Mouse (Mus musculus) heart, postnatal 0 days (tissue): ENCODE measurements around the gene Ssna1. TPM values are rescaled to one million over a fixed set of nuclear protein-coding genes. Genes with fewer than 3 reads are reported as not detected.

Experiments
- ATAC-seq: fragments of 200-750 bp; cut with Nextera tagmentation; 2 replicates; pipeline ENCODE4 v1.8.0; 2017; ENCODE audit warnings: low read depth, moderate number of reproducible peaks, moderate library complexity; ENCODE audit not compliant: insufficient read depth
- DNase-seq: peaks from one replicate; pipeline ENCODE4 v3.0.0-alpha.2; 2016; ENCODE audit warnings: low spot score
- H3K27ac ChIP-seq: fragments of 300-500 bp; sonication (generic); 2 replicates; pipeline ENCODE4 v1.5.1; 2014; ENCODE audit warnings: low read depth, mild to moderate bottlenecking
- H3K27me3 ChIP-seq: fragments of 300-500 bp; sonication (generic); 2 replicates; pipeline ENCODE4 v1.6.1; 2014; ENCODE audit warnings: low read length, mixed read lengths; ENCODE audit not compliant: control insufficient read depth, insufficient read depth
- H3K36me3 ChIP-seq: fragments of 300-500 bp; sonication (generic); replicated peaks from 2 replicates; pipeline ENCODE4 v1.6.1; 2014; ENCODE audit warnings: low read length, mixed read lengths; ENCODE audit not compliant: control insufficient read depth, insufficient read depth
- H3K4me1 ChIP-seq: fragments of 300-500 bp; sonication (generic); 2 replicates; pipeline ENCODE4 v1.6.1; 2014; ENCODE audit warnings: antibody characterized with exemption; ENCODE audit not compliant: control insufficient read depth, insufficient read depth
- H3K4me2 ChIP-seq: fragments of 300-500 bp; sonication (generic); 2 replicates; pipeline ENCODE4 v1.6.1; 2014; ENCODE audit warnings: low read depth, mild to moderate bottlenecking, low read length, moderate library complexity
- H3K4me3 ChIP-seq: fragments of 300-500 bp; sonication (generic); 2 replicates; pipeline ENCODE4 v1.5.1; 2014; ENCODE audit warnings: low read depth, low read length
- H3K9ac ChIP-seq: fragments of 300-500 bp; sonication (generic); replicated peaks from 2 replicates; pipeline ENCODE4 v1.6.1; 2014; ENCODE audit warnings: low read depth, low read length, mixed read lengths
- H3K9me3 ChIP-seq: fragments of 300-500 bp; sonication (generic); replicated peaks from 2 replicates; pipeline ENCODE4 v1.6.1; 2016; ENCODE audit warnings: low read length; ENCODE audit not compliant: control insufficient read depth
- CTCF ChIP-seq: IDR thresholded peaks from 2 replicates; pipeline ENCODE4 v1.5.1; 2016; ENCODE audit warnings: antibody characterized with exemption, control low read depth, low read depth
- EP300 ChIP-seq: IDR thresholded peaks from 2 replicates; pipeline ENCODE4 v1.6.1; 2016; ENCODE audit warnings: antibody characterized with exemption, low read depth
- WGBS: fragments of 180-500 bp; shearing (Covaris S2); extraction: QIAGEN DNeasy Blood & Tissue Kit; methylation state at CpG from one replicate; pipeline ENCODE4 v1.1.7; 2014; 5-methylcytosine and 5-hydroxymethylcytosine counted together
- polyA plus RNA-seq: library from polyadenylated mRNA; unstranded; fragments of >200 nt; fragmentation: Nextera tagmentation; extraction: Ambion mirVana; gene quantifications from 2 replicates; pipeline ENCODE4 v1.2.1, GENCODE M21; 2015
- total RNA-seq: library from RNA; depleted of rRNA; stranded (reverse); fragments of >200 nt; gene quantifications from 2 replicates; pipeline ENCODE4 v1.2.3, GENCODE M21; 2014; ENCODE audit warnings: low replicate concordance

The Ssna1 gene
- total and polyA plus RNA-seq, 2 experiments from 2014 or later = 58.9 to 111 TPM

GRCm38 (mm10) chr2:25238106-25238505 is 34.1 kb downstream of the Ssna1 start:
- Histone ChIP-seq H3K27me3 (peaks cover 47% of the 10 kb centered on the region), H3K9ac (no peak overlapping the region), H3K4me2 (no peak overlapping the region), H3K27ac (no peak overlapping the region), H3K4me1 (peaks cover 7% of the 10 kb centered on the region), H3K9me3 (no peaks in the 10 kb centered on the region), H3K4me3 (no peak overlapping the region), H3K36me3 (no peaks in the 10 kb centered on the region)
- ATAC-seq = no peak
- no peak for DNase-seq
- no peak for TF ChIP-seq EP300
- TF ChIP-seq CTCF = no peak

GRCm38 (mm10) chr2:25237522-25237921 is 34.7 kb downstream of the Ssna1 start:
- 47% methylated on average over 4 of the region's 4 CpGs for WGBS
- Histone ChIP-seq H3K4me3 (no peak overlapping the region), H3K9ac (no peak overlapping the region), H3K9me3 (no peaks in the 10 kb centered on the region), H3K36me3 (no peaks in the 10 kb centered on the region), H3K27me3 (peaks cover 41% of the 10 kb centered on the region), H3K27ac (no peak overlapping the region), H3K4me1 (peaks cover 7% of the 10 kb centered on the region), H3K4me2 (no peak overlapping the region)
- TF ChIP-seq EP300 (no peak), CTCF (no peak)
- ATAC-seq = no peak
- no peak for DNase-seq

DNA sequence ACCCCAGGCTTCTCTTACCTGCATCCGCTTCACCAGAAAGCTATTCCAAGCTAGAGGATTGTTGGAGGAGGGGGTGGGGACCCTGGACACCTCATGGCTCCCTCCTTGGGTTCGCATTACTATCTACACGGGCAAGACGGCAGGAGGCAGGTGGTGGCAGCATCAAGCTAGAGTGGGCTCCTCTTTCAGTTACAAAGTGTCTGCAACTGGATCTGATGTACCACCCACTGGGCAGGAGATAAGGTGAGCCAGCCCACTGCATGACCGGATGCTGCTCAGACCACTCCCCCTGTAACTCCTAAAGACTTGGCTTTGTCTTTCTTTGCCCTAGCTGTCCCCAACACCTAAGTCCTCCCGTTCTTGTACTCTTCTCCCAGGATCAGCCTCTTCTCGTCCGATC is 35.6 kb downstream of the Ssna1 start, which contains the start of gene Rnf224:
TSS of gene Rnf224 (minus strand) at position 174 of the 400 bp plus-strand sequence.
- Histone ChIP-seq H3K4me3 (no peak within 1 kb of the TSS), H3K4me1 (peaks cover 7% of the 10 kb centered on the region), H3K27me3 (peaks cover 32% of the 10 kb centered on the region), H3K9ac (no peak within 1 kb of the TSS), H3K36me3 (no peaks in the 10 kb centered on the region), H3K9me3 (no peaks in the 10 kb centered on the region), H3K4me2 (no peak within 1 kb of the TSS), H3K27ac (no peak within 1 kb of the TSS)
- ATAC-seq (no peak), DNase-seq (no peak)
- TF ChIP-seq CTCF = no peak
- TF ChIP-seq EP300 = no peak
- WGBS = 25% methylated on average over 8 of the region's 8 CpGs

GRCm38 (mm10) chr2:25234551-25235220 is 37.6 kb downstream of the Ssna1 start:
- H3K9ac ChIP-seq = no peak overlapping the region
- ATAC-seq (no peak), DNase-seq (no peak)
- no peak overlapping the region for H3K4me2 ChIP-seq
- no peaks in the 10 kb centered on the region for H3K36me3 ChIP-seq
- no peaks in the 10 kb centered on the region for H3K4me1 ChIP-seq
- no peak for TF ChIP-seq EP300
- no peak for TF ChIP-seq CTCF
- no peaks in the 10 kb centered on the region for H3K9me3 ChIP-seq
- 49% methylated on average over 5 of the region's 5 CpGs for WGBS
- H3K27me3 ChIP-seq = peaks cover 20% of the 10 kb centered on the region
- no peak overlapping the region for H3K27ac ChIP-seq
- no peak overlapping the region for H3K4me3 ChIP-seq

- 64% methylated on average over 3 of the region's 3 CpGs for WGBS
- peaks cover 15% of the 10 kb centered on the region; the same call in 1 of the 2 replicates for H3K27me3 ChIP-seq
- TF ChIP-seq CTCF = no peak
- no peak for TF ChIP-seq EP300
- no peaks in the 10 kb centered on the region for H3K9me3 ChIP-seq
- H3K4me2 ChIP-seq = no peak within 1 kb of the TSS
- ATAC-seq (no peak), DNase-seq (no peak)
- no peak within 1 kb of the TSS for H3K9ac ChIP-seq
- no peaks in the 10 kb centered on the region for H3K36me3 ChIP-seq
- H3K4me3 ChIP-seq = no peak within 1 kb of the TSS
- no peaks in the 10 kb centered on the region for H3K4me1 ChIP-seq
- no peak within 1 kb of the TSS for H3K27ac ChIP-seq
Observed at GRCm38 (mm10) chr2:25234050-25234449, 38.2 kb downstream of the Ssna1 start, which contains the start of gene Slc34a3. TSS of gene Slc34a3 (minus strand) at chr2:25234364.

DNA sequence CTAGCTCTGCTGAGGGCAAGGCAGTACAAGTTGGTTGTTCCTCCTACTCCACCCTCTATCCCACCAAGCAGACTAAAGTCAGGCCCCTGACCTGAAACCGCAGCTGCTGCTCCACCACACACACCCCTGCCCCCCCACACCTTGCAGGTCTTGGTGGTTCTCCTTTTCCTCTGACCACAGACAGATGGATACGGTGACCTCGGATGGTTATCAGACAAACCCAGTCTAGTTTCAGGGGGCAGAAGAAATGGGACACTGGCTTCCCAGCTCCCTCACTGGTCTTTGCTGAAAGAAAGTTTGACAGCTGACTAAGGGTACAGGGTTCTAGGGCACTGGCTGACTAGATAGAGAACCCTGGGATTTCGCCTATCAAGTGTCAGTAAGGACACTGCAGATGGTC is 38.8 kb downstream of the Ssna1 start:
- WGBS = 71% methylated on average over 4 of the region's 4 CpGs
- Histone ChIP-seq H3K9ac (no peak overlapping the region), H3K4me1 (peaks cover 3% of the 10 kb centered on the region; the same call in 1 of the 2 replicates), H3K27ac (no peak overlapping the region), H3K4me3 (no peak overlapping the region), H3K9me3 (no peaks in the 10 kb centered on the region), H3K4me2 (no peak overlapping the region), H3K36me3 (no peaks in the 10 kb centered on the region), H3K27me3 (peaks cover 12% of the 10 kb centered on the region; the same call in 1 of the 2 replicates)
- no peak for DNase-seq
- TF ChIP-seq CTCF (no peak), EP300 (no peak)
- no peak for ATAC-seq
